Mouse (Mus musculus): ENCODE data around the gene Rhbdd1. TPM values are rescaled to one million over a fixed set of nuclear protein-coding genes. Genes with fewer than 3 reads are reported as not detected.

The Rhbdd1 gene
- polyA plus RNA-seq, 1 experiment from 2014 or later = 10.2 TPM

- 41% methylated on average over 4 of the region's 4 CpGs for WGBS
- no peak for ATAC-seq
- Histone ChIP-seq H3K27ac (no peak overlapping the region), H3K9ac (no peak overlapping the region), H3K36me3 (no peaks in the 10 kb centered on the region), H3K4me2 (replicated peaks) (no peak overlapping the region), H3K27me3 (replicated peaks) (no peaks in the 10 kb centered on the region), H3K9me3 (no peaks in the 10 kb centered on the region), H3K4me1 (replicated peaks) (0 out of 2 replicates have a peak, but pooled peaks cover 2% of the 10 kb centered on the region), H3K4me3 (replicated peaks) (no peak overlapping the region)
Measured at GRCm38 (mm10) chr1:82412085-82412484, 95.8 kb downstream of the Rhbdd1 start.

DNA sequence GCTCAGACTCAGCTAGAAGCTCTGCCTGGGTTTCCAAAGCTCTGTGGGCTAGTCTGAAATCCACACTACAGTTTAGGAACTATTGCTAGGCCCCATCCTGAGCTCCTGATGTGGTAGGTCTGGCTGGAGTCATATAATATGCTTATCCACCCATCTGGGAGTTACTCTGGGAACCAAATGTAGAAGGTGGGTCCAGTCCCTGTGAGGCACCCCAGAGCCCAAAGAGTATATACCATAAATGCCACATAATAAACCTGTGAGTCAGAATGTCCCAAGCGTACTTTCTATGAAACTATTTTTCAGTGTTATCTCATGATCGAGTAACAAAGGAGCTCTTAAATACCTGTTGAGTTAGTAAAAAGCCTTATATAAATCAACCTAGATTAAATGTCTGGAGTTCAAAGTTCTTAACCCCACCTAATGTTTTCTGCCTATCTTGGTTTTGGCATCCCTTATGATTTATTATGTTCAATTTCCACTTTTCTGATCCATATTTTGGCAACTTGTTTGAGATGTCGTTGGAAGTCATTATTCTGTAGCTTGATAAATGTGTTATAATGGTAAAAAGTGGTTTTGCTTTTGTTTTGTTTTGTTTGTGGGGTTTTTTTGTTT lies 98.3 kb downstream of the Rhbdd1 start:
- H3K4me2 ChIP-seq (replicated peaks) = no peak overlapping the region
- H3K27ac ChIP-seq = no peak overlapping the region
- WGBS = 64% methylated on average over 3 of the region's 3 CpGs
- peak; percentile 87 for ATAC-seq
- no peaks in the 10 kb centered on the region for H3K36me3 ChIP-seq
- H3K4me3 ChIP-seq (replicated peaks) = no peak overlapping the region
- H3K9ac ChIP-seq = no peak overlapping the region
- no peaks in the 10 kb centered on the region for H3K9me3 ChIP-seq
- H3K27me3 ChIP-seq (replicated peaks) = no peaks in the 10 kb centered on the region
- 0 out of 2 replicates have a peak, but pooled peaks cover 2% of the 10 kb centered on the region for H3K4me1 ChIP-seq (replicated peaks)

- no peaks in the 10 kb centered on the region for H3K36me3 ChIP-seq
- H3K4me2 ChIP-seq (replicated peaks) = no peak overlapping the region
- H3K4me1 ChIP-seq (replicated peaks) = 0 out of 2 replicates have a peak, but pooled peaks cover 2% of the 10 kb centered on the region
- ATAC-seq = no peak
- H3K4me3 ChIP-seq (replicated peaks) = no peak overlapping the region
- no peaks in the 10 kb centered on the region for H3K9me3 ChIP-seq
- H3K27me3 ChIP-seq (replicated peaks) = no peaks in the 10 kb centered on the region
- no peak overlapping the region for H3K27ac ChIP-seq
- H3K9ac ChIP-seq = no peak overlapping the region
- WGBS = 72% methylated on average over 4 of the region's 4 CpGs
Measured at GRCm38 (mm10) chr1:82415641-82416040, 99.4 kb downstream of the Rhbdd1 start.

DNA sequence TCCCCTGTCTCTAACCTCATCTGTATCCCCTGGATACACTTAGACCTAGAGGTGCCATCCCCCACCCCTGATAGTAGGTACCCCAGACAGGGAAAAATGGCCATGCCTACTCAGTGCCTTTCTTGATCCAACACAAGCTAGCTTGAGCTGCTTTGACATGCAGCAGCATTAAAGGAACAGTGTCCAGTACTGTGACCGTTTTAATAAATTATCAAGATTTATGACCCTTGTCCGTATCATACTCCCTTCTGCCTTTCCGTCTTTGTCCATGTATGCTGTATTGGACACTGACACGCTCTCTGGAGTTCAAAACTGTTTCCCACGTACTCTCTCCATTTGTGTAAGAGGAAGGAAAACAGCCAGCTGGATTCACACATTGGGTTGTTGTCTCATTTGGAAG lies 111.5 kb downstream of the Rhbdd1 start:
- H3K9me3 ChIP-seq = no peaks in the 10 kb centered on the region
- H3K36me3 ChIP-seq = no peaks in the 10 kb centered on the region
- H3K9ac ChIP-seq = no peak overlapping the region
- 76% methylated on average over 5 of the region's 5 CpGs for WGBS
- no peak for ATAC-seq
- no peak overlapping the region for H3K4me3 ChIP-seq (replicated peaks)
- no peak overlapping the region for H3K4me2 ChIP-seq (replicated peaks)
- H3K27me3 ChIP-seq (replicated peaks) = no peaks in the 10 kb centered on the region
- 0 out of 2 replicates have a peak, but pooled peaks cover 2% of the 10 kb centered on the region for H3K4me1 ChIP-seq (replicated peaks)
- H3K27ac ChIP-seq = no peak overlapping the region

GRCm38 (mm10) chr1:82429061-82429460 lies 112.8 kb downstream of the Rhbdd1 start:
- H3K4me3 ChIP-seq (replicated peaks) = no peak overlapping the region
- 0 out of 2 replicates have a peak, but pooled peaks cover 2% of the 10 kb centered on the region for H3K4me1 ChIP-seq (replicated peaks)
- 26% methylated on average over 1 of the region's 1 CpGs for WGBS
- no peak overlapping the region for H3K9ac ChIP-seq
- H3K27me3 ChIP-seq (replicated peaks) = no peaks in the 10 kb centered on the region
- peak; percentile 88 for ATAC-seq
- no peaks in the 10 kb centered on the region for H3K36me3 ChIP-seq
- H3K9me3 ChIP-seq = no peaks in the 10 kb centered on the region
- no peak overlapping the region for H3K4me2 ChIP-seq (replicated peaks)
- no peak overlapping the region for H3K27ac ChIP-seq

DNA sequence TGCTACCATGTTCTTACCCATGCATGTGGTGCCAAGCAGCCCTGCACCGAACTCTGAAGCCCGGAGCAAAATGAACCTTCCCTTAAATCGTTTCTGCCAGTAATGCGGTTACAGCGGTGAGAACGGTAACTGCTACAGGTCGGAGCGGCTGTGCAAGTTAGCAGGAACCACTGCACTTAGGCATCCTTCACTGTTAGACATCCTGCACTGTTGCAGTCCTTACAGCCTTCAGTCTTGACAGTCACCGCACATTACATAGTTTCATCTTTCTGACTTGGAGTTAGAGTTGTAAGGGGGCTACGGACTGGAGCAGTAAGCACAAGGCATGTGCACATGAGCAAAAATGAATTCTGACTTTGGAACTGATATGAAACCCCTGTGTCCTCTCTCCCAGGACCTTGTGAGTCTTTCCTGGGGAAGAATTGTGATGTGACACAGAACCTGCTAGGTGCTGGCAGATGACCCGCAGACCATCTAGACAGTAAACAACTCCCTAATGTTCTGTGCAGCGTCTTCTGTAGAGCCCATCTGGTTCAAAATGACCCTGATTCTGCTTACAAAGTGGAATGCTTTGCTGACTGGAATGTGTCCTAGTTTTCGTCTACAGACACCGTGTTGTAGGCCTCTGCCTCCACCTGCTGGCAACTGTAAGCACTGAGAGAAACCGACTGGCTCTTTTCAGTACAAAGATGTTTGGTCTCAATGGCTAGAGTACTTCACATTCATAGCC lies 116.8 kb downstream of the Rhbdd1 start:
- 0 out of 2 replicates have a peak, but pooled peaks cover 2% of the 10 kb centered on the region for H3K4me1 ChIP-seq (replicated peaks)
- H3K27me3 ChIP-seq (replicated peaks) = no peaks in the 10 kb centered on the region
- H3K36me3 ChIP-seq = no peaks in the 10 kb centered on the region
- H3K9me3 ChIP-seq = no peaks in the 10 kb centered on the region
- no peak overlapping the region for H3K27ac ChIP-seq
- H3K4me2 ChIP-seq (replicated peaks) = no peak overlapping the region
- no peak overlapping the region for H3K4me3 ChIP-seq (replicated peaks)
- 55% methylated on average over 15 of the region's 15 CpGs for WGBS
- no peak overlapping the region for H3K9ac ChIP-seq
- ATAC-seq = peak; percentile 70

- Histone ChIP-seq H3K27ac (no peak overlapping the region), H3K27me3 (replicated peaks) (no peaks in the 10 kb centered on the region), H3K4me2 (replicated peaks) (no peak overlapping the region), H3K9me3 (no peaks in the 10 kb centered on the region), H3K4me3 (replicated peaks) (no peak overlapping the region), H3K9ac (no peak overlapping the region), H3K4me1 (replicated peaks) (0 out of 2 replicates have a peak, but pooled peaks cover 2% of the 10 kb centered on the region), H3K36me3 (no peaks in the 10 kb centered on the region)
- no peak for ATAC-seq
- 70% methylated on average over 5 of the region's 5 CpGs for WGBS
Measured at GRCm38 (mm10) chr1:82433649-82434005, 117.4 kb downstream of the Rhbdd1 start.

DNA sequence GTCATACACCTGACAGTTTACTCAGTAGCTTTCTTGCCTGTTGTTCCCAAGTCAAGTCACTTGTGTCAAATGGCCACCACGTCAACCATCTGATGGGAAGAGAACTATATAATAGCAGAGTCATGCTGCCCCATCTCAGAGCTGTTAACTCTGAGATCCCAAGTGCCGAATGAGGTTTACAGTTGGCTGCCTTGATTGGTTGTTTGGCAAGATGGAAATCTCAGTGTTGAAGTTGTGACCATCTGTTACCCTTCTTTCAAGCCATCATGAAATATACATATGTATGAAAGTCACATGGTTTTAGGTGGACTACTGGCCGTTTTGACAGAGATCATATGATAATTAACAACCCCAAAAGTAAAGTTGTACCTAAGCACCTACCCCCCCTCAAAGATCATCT lies 121.0 kb downstream of the Rhbdd1 start:
- no peaks in the 10 kb centered on the region for H3K36me3 ChIP-seq
- H3K4me2 ChIP-seq (replicated peaks) = no peak overlapping the region
- no peaks in the 10 kb centered on the region for H3K4me1 ChIP-seq (replicated peaks)
- H3K27ac ChIP-seq = no peak overlapping the region
- H3K9ac ChIP-seq = no peak overlapping the region
- H3K4me3 ChIP-seq (replicated peaks) = no peak overlapping the region
- no peaks in the 10 kb centered on the region for H3K27me3 ChIP-seq (replicated peaks)
- no peak for ATAC-seq
- no peaks in the 10 kb centered on the region for H3K9me3 ChIP-seq
- 74% methylated on average over 3 of the region's 3 CpGs for WGBS

GRCm38 (mm10) chr1:82440123-82440522 lies 123.9 kb downstream of the Rhbdd1 start:
- Histone ChIP-seq H3K27me3 (replicated peaks) (no peaks in the 10 kb centered on the region), H3K4me1 (replicated peaks) (no peaks in the 10 kb centered on the region), H3K4me2 (replicated peaks) (no peak overlapping the region), H3K4me3 (replicated peaks) (no peak overlapping the region), H3K9me3 (no peaks in the 10 kb centered on the region), H3K27ac (no peak overlapping the region), H3K36me3 (no peaks in the 10 kb centered on the region), H3K9ac (no peak overlapping the region)
- WGBS = 58% methylated on average over 1 of the region's 1 CpGs
- no peak for ATAC-seq

DNA sequence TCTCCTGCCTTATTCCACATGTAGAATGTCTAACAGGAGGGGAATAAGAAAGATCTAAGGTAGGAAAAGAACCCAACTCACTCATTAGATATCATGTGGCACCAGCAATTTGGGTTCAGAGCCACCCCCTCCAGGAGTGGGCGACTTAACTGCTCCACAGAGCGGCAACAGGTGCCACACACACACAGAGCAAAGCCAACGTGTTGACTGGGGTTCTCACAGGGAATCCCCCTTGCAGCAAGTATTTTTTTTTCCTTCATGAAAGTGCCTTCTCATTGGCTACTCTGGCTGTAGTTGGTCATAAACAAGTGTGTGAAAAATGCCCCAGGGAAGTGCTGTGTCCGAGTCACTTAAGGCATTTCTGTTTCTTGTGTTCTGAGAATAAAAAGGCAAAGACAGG lies 127.3 kb downstream of the Rhbdd1 start:
- Histone ChIP-seq H3K36me3 (no peaks in the 10 kb centered on the region), H3K4me3 (replicated peaks) (no peak overlapping the region), H3K4me2 (replicated peaks) (no peak overlapping the region), H3K9me3 (no peaks in the 10 kb centered on the region), H3K27ac (no peak overlapping the region), H3K4me1 (replicated peaks) (no peaks in the 10 kb centered on the region), H3K27me3 (replicated peaks) (no peaks in the 10 kb centered on the region), H3K9ac (no peak overlapping the region)
- WGBS = 58% methylated on average over 4 of the region's 4 CpGs
- no peak for ATAC-seq

GRCm38 (mm10) chr1:82446049-82446448 lies 129.8 kb downstream of the Rhbdd1 start:
- WGBS = 71% methylated on average over 7 of the region's 7 CpGs
- Histone ChIP-seq H3K27ac (no peak overlapping the region), H3K9ac (no peak overlapping the region), H3K4me1 (replicated peaks) (no peaks in the 10 kb centered on the region), H3K27me3 (replicated peaks) (no peaks in the 10 kb centered on the region), H3K4me3 (replicated peaks) (no peak overlapping the region), H3K4me2 (replicated peaks) (no peak overlapping the region), H3K9me3 (no peaks in the 10 kb centered on the region), H3K36me3 (no peaks in the 10 kb centered on the region)
- ATAC-seq = no peak

GRCm38 (mm10) chr1:82449851-82450250 lies 133.6 kb downstream of the Rhbdd1 start:
- ATAC-seq = no peak
- no peak overlapping the region for H3K4me3 ChIP-seq (replicated peaks)
- H3K9ac ChIP-seq = no peak overlapping the region
- H3K4me1 ChIP-seq (replicated peaks) = no peaks in the 10 kb centered on the region
- no peaks in the 10 kb centered on the region for H3K36me3 ChIP-seq
- H3K4me2 ChIP-seq (replicated peaks) = no peak overlapping the region
- H3K27me3 ChIP-seq (replicated peaks) = no peaks in the 10 kb centered on the region
- no peak overlapping the region for H3K27ac ChIP-seq
- WGBS = 85% methylated on average over 4 of the region's 4 CpGs
- no peaks in the 10 kb centered on the region for H3K9me3 ChIP-seq
